Mouse (Mus musculus) embryonic fibroblast, embryonic 13.5 days (primary cell): ENCODE data around the gene Snapin.

ENCODE experiments used
- CTCF ChIP-seq: IDR thresholded peaks from 2 replicates; pipeline ENCODE4 v1.5.1; 2011; ENCODE audit warnings: mild to moderate bottlenecking, control low read depth, low read length, moderate library complexity, borderline replicate concordance; ENCODE audit not compliant: insufficient read depth
- POLR2A ChIP-seq: IDR thresholded peaks from 2 replicates; pipeline ENCODE4 v1.6.1; 2011; ENCODE audit warnings: low read depth, mild to moderate bottlenecking, control low read depth, low read length, moderate library complexity

DNA sequence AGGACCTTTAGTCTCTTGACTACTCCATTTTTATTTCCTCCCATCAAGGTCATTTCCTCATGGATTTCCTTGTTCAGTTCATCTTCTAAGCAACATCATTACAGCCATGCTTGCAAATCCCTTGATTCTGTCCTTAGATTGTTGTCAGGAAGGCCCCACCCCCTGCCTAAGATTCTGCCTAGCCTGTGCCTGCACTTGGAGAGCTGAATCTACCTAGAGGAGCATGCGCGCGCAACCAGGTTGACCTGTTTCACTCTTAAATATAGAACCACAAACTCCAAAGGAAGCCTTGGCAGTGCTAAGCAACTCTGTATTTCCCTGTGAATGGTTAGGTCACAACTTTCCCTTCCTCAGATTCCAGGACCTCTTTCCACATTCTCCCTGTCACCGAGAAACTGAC, 26.9 kb upstream of the Snapin start:
- TF ChIP-seq CTCF, result no peak
- TF ChIP-seq POLR2A, result no peak
